Mouse (Mus musculus): ENCODE results near the gene Hnf1a. TPM values are rescaled to one million over a fixed set of nuclear protein-coding genes. Genes with fewer than 3 reads are reported as not detected.

The Hnf1a gene
- total and polyA plus RNA-seq, 3 experiments: not detected

DNA sequence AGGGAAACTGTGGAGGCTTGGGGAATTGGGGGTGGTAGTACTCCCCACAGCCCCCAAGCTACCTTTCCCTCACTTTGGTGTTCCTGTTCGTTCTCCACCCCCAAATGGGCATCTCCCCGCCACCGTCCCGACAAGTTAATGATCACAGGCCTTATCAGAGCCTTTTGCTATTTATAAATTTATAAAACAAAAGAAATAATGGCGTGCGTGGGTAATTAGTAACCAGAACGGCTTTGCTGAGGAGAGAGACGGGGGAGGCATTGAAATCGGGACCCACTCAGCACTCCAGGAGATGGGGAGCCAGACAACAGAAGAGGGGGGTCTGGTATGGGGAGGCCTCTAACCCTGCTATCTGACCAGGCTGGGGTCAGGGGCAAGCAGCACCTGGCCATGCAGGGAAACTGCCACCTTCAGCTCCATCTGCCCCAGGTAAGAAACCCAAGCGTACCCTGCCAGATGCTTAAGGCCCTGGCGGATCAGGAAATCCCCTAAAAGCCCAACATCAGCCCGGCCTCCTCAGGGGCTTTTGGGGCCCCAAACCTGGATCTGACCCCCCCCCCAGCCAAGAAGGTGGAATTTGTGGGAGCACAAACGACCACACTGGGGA is 1.2 kb downstream of the Hnf1a start:
- H3K27me3 ChIP-seq (ENCODE audit: control insufficient read depth, insufficient read depth, low read length): no peaks in the 10 kb centered on the region; the same call in none of the 2 replicates
- H3K36me3 ChIP-seq (ENCODE audit: control insufficient read depth, insufficient read depth, low read length): no peaks in the 10 kb centered on the region
- H3K4me3 ChIP-seq: no peak overlapping the region
- no peaks in the 10 kb centered on the region; the same call in 1 of the 2 replicates for H3K4me1 ChIP-seq (ENCODE audit: control insufficient read depth, insufficient read depth, low read length)
- no peak overlapping the region for H3K27ac ChIP-seq
- intact Hi-C loops (cut with DNase I): no loop called here
- no peak for DNase-seq
- no peaks in the 10 kb centered on the region for H3K79me2 ChIP-seq (replicated peaks; ENCODE audit: control insufficient read depth, insufficient read depth, low read length)
- TF ChIP-seq CTCF (IDR thresholded peaks at IDR 0.05) (no peak), POLR2A (IDR thresholded peaks at IDR 0.05; ENCODE audit: insufficient read depth, low read depth, low read length) (no peak), EP300 (IDR thresholded peaks at IDR 0.05; ENCODE audit: insufficient read depth, low read depth, low read length) (no peak)
- H3K9ac ChIP-seq (ENCODE audit: low read depth, low read length): no peak overlapping the region
- WGBS: 65% methylated on average over 13 of the region's 13 CpGs

DNA sequence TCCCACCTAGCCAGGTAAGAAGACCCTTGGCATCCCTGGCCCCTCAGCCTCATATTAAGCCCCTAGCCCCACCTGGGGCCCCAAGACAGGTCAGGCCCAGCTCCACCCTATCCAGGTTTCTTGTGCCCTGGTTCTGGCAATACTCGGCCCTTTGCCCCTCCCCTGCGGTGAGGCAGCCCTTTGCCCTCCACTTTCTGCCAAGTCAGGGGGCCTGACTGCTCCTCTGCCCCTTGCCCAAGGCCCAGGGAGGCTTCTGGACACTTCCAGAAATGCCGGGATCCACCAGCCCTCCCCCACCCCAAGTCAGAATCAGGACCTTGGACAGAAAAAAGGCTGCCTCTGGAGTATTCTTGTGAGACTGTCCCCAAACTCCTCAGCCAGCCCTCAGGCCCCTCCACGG is 1.8 kb downstream of the Hnf1a start:
- H3K9ac ChIP-seq (ENCODE audit: low read depth, low read length): no peak overlapping the region
- H3K36me3 ChIP-seq (ENCODE audit: control insufficient read depth, insufficient read depth, low read length): no peaks in the 10 kb centered on the region
- no peaks in the 10 kb centered on the region; the same call in none of the 2 replicates for H3K27me3 ChIP-seq (ENCODE audit: control insufficient read depth, insufficient read depth, low read length)
- no peak for DNase-seq
- 20% methylated on average over 4 of the region's 4 CpGs for WGBS
- no peaks in the 10 kb centered on the region; the same call in 1 of the 2 replicates for H3K4me1 ChIP-seq (ENCODE audit: control insufficient read depth, insufficient read depth, low read length)
- intact Hi-C loops (cut with DNase I): no loop called here
- H3K27ac ChIP-seq: no peak overlapping the region
- no peak for TF ChIP-seq CTCF (IDR thresholded peaks at IDR 0.05)
- TF ChIP-seq POLR2A (IDR thresholded peaks at IDR 0.05; ENCODE audit: insufficient read depth, low read depth, low read length): no peak
- TF ChIP-seq EP300 (IDR thresholded peaks at IDR 0.05; ENCODE audit: insufficient read depth, low read depth, low read length): no peak
- no peak overlapping the region for H3K4me3 ChIP-seq
- no peaks in the 10 kb centered on the region for H3K79me2 ChIP-seq (replicated peaks; ENCODE audit: control insufficient read depth, insufficient read depth, low read length)

DNA sequence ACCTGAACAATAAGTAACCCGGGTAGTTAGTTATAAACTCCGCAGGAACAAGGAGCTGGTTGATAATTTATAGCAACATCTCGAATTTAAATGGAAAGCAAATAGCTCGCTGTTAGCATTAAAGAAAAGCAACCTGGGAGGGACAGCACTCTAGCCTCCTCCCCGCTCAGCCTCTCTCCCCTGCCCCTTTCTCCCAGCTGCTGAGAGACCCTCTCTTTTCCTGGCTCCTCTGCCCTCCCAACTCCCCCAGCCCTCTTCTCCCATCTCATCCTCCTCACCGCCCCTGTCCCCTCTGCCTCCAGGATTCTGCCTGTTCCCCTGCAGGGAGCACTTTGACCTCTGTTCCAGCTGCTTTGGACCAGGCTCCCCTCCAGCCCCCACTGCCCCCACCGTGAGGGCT is 2.2 kb downstream of the Hnf1a start:
- H3K27ac ChIP-seq: no peak overlapping the region
- H3K9ac ChIP-seq (ENCODE audit: low read depth, low read length): no peak overlapping the region
- H3K4me1 ChIP-seq (ENCODE audit: control insufficient read depth, insufficient read depth, low read length): no peaks in the 10 kb centered on the region; the same call in 1 of the 2 replicates
- TF ChIP-seq EP300 (IDR thresholded peaks at IDR 0.05; ENCODE audit: insufficient read depth, low read depth, low read length) (no peak), CTCF (IDR thresholded peaks at IDR 0.05) (no peak), POLR2A (IDR thresholded peaks at IDR 0.05; ENCODE audit: insufficient read depth, low read depth, low read length) (no peak)
- 36% methylated on average over 7 of the region's 7 CpGs for WGBS
- DNase-seq: no peak
- no peaks in the 10 kb centered on the region for H3K79me2 ChIP-seq (replicated peaks; ENCODE audit: control insufficient read depth, insufficient read depth, low read length)
- H3K27me3 ChIP-seq (ENCODE audit: control insufficient read depth, insufficient read depth, low read length): no peaks in the 10 kb centered on the region; the same call in none of the 2 replicates
- intact Hi-C loops (cut with DNase I): no loop called here
- H3K4me3 ChIP-seq: no peak overlapping the region
- H3K36me3 ChIP-seq (ENCODE audit: control insufficient read depth, insufficient read depth, low read length): no peaks in the 10 kb centered on the region

DNA sequence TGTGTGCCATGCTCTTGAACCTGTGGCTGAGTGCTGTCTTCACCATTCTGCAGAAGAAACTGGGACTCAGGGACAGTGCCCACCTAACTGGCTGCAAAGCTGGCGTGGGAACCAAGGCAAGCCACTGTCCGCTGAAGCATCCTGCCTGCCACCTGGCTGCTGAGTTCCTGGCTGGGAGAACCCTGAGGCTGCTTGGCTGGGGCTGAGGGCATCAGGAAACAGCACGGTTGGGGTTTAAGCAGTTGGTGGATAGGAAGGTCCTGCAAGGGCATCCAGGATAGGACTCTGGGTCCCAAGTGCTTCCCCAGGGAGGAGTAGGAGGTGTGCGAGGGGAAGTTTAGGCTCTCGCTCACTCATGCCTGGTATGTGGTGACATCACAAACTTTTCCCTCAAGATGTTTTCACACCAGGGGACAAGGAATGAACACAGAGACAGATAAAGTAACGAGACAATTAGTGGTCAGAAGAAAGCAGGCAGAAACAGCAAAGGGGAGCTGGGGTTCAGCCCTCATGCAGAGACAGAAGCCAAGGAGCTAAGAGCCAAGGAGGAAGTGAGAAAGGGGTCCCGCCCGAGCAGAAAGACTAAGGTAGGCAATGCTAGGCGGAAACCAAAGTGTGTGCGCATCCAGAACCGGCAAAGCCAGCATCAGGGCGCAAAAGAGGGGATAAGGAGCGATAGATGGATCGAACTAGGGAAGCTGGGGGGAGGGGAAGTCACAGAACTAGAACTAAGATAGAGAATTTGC is 3.2 kb downstream of the Hnf1a start:
- Histone ChIP-seq H3K36me3 (ENCODE audit: control insufficient read depth, insufficient read depth, low read length) (no peaks in the 10 kb centered on the region), H3K9ac (ENCODE audit: low read depth, low read length) (no peak overlapping the region), H3K4me3 (no peak overlapping the region), H3K79me2 (replicated peaks; ENCODE audit: control insufficient read depth, insufficient read depth, low read length) (no peaks in the 10 kb centered on the region), H3K27me3 (ENCODE audit: control insufficient read depth, insufficient read depth, low read length) (no peaks in the 10 kb centered on the region; the same call in none of the 2 replicates), H3K4me1 (ENCODE audit: control insufficient read depth, insufficient read depth, low read length) (no peaks in the 10 kb centered on the region; the same call in 1 of the 2 replicates), H3K27ac (no peak overlapping the region)
- no peak for TF ChIP-seq EP300 (IDR thresholded peaks at IDR 0.05; ENCODE audit: insufficient read depth, low read depth, low read length)
- no peak for TF ChIP-seq CTCF (IDR thresholded peaks at IDR 0.05)
- TF ChIP-seq POLR2A (IDR thresholded peaks at IDR 0.05; ENCODE audit: insufficient read depth, low read depth, low read length): no peak
- intact Hi-C loops (cut with DNase I): no loop called here
- no peak for DNase-seq
- WGBS: 29% methylated on average over 14 of the region's 14 CpGs

DNA sequence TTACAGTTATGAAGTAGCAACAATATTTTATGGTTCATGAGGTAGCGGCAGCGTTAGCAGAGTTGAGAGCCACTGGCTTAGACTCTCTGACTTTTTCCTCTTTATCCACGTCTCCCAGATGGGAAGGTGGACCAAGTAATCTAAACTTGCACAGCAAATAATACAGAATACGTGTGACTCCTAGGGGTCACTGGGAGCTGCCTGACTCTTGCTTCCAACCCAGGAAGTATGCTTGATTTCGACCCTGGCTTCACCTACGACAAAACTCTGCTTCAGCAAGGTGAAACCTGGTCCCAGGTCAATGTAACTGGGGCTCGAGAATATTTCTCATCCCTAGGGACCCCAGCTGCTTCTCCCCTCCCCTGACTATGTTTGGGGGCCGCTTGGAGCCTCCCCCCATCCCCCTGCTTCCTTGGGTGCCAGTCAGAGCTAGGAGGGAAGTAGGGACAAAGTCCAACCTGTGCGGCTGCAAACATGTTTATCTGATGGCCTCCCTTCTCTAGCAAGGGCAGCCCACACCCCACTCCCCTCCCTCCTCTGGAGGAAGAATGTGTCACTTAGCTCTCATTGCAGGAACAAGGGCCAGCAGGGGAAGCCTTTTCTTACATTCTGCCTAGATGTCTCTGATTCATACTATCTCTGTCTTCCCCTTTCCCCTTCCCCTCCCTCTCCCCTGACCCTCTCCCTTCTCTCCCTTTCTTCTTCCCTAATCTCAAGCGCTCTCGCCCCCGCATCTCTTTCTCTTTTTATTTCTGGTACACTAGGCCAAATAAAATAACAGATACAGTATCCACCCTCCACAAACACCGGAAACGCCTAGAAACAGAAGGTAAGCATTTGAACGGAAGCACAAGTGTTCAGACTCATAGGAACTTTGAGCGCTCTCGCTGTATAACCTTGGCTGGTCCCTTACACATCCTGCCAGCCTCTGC is 5.7 kb downstream of the Hnf1a start:
- TF ChIP-seq CTCF (IDR thresholded peaks at IDR 0.05) (no peak), EP300 (IDR thresholded peaks at IDR 0.05; ENCODE audit: insufficient read depth, low read depth, low read length) (no peak), POLR2A (IDR thresholded peaks at IDR 0.05; ENCODE audit: insufficient read depth, low read depth, low read length) (no peak)

More for the DNA sequence above, 5.7 kb downstream of the Hnf1a start:
- intact Hi-C loops (cut with DNase I): no loop called here
- Histone ChIP-seq H3K36me3 (ENCODE audit: control insufficient read depth, insufficient read depth, low read length) (no peaks in the 10 kb centered on the region), H3K4me1 (ENCODE audit: control insufficient read depth, insufficient read depth, low read length) (no peaks in the 10 kb centered on the region; the same call in 1 of the 2 replicates), H3K27ac (no peak overlapping the region), H3K27me3 (ENCODE audit: control insufficient read depth, insufficient read depth, low read length) (no peaks in the 10 kb centered on the region; the same call in none of the 2 replicates), H3K4me3 (no peak overlapping the region), H3K79me2 (replicated peaks; ENCODE audit: control insufficient read depth, insufficient read depth, low read length) (no peaks in the 10 kb centered on the region), H3K9ac (ENCODE audit: low read depth, low read length) (no peak overlapping the region)
- no peak for DNase-seq
- WGBS: 45% methylated on average over 17 of the region's 17 CpGs
